Mouse (Mus musculus) liver, adult 2 months (tissue): ENCODE results near the gene Man1c1.

Experiments used
- CTCF ChIP-seq: fragments of 200-500 bp; IDR thresholded peaks from 2 replicates; pipeline ENCODE4 v1.5.1; 2011; ENCODE audit warnings: low read depth, low read length, control low read depth
- POLR2A ChIP-seq: fragments of 200-500 bp; IDR thresholded peaks from 2 replicates; pipeline ENCODE4 v1.6.1; 2011; ENCODE audit warnings: low read length, control low read depth; ENCODE audit not compliant: insufficient read depth; ENCODE audit errors: extremely low read depth

- TF ChIP-seq CTCF (no peak), POLR2A (no peak)
These were observed 185.5 kb downstream of the Man1c1 start for GRCm38 (mm10) chr4:134518541-134518940.
